Mouse (Mus musculus): ENCODE measurements around the gene Gab2.

- TF ChIP-seq ZNF384 (IDR thresholded peaks at IDR 0.05; ENCODE audit: low read depth, low read length) (no peak), HCFC1 (IDR thresholded peaks at IDR 0.05; ENCODE audit: borderline replicate concordance, insufficient read depth, low read length) (no peak), MAFK (IDR thresholded peaks at IDR 0.05; ENCODE audit: insufficient read depth, low read depth, low read length) (no peak), CHD2 (IDR thresholded peaks at IDR 0.05; ENCODE audit: low read depth, low read length) (no peak), ZC3H11A (IDR thresholded peaks at IDR 0.05; ENCODE audit: borderline replicate concordance, low read depth, low read length) (no peak)
Measured at GRCm38 (mm10) chr7:97032412-97032811, 49.0 kb upstream of the Gab2 start.

All from ES-E14 (cell line).